Mouse (Mus musculus) brain, embryonic 18.5 days (tissue): ENCODE results near the gene L2hgdh.
A peak's percentile ranks its signal among the peaks of the same experiment; 100 is the strongest.
"Not testable (repeated sequence)": the region's sequence is repeated elsewhere in the genome, so short reads cannot be mapped to it uniquely, and the experiment has no call there.

Experiments used
- DNase-seq: peaks from one replicate; pipeline ENCODE4 v3.0.0-alpha.2; 2012; ENCODE audit warnings: low read depth, low spot score

The L2hgdh gene

DNA sequence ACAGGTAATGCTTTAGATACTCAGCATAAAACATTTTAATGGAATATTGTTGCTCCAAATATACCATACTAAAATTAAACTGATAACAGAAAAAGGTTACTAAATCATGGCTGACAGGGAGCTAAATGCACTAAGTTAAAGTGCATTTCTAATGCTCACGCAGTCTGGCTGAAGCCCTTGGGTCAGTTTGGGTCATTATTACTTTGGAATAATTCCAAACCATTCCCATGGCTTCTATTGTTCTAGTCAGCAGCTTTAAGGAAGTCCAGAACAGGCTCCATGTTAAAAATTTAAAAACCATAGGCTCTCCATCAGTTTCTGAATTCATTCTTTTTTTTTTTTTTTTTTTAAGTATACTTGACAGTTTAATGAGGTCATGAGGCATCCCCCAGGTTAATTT lies 50.5 kb downstream of the L2hgdh start:
- no peak for DNase-seq

DNA sequence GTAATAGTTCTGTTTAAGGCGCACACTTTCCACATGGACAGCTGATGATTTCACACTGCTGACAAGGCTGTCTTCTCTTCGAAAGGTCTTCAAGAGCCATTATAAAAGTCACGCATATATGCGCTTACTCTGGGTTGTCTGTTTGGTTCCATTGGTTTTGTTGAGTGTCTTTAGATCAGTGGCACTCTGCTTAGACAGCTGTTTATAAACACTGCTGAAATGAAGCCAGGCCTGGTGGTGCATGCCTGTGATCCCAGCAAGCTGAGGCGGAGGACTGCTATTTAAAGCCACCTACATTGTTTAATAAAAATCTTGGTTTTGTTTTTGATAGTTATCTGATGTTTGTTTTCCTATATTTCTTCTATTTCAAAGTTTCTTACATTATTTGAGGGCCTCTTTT lies 58.0 kb downstream of the L2hgdh start:
- no peak for DNase-seq

DNA sequence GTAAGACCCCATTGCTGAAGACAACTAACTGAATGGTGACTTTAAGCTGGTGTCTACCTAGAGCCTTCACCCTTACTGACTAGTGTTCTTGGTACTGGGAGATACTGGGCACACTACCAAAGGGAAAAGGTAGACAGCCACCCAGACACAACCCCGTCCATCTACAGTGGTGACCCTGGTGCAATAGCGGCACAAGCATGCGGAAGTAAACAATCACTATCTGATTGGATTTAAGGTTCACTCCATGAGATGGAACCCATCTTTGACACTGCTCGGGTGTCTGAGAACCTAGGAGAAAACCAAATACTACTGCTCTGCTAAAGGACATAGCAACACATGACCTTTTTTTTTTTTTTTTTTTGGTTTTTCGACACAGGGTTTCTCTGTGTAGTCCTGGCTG lies 63.0 kb downstream of the L2hgdh start:
- no peak for DNase-seq

DNA sequence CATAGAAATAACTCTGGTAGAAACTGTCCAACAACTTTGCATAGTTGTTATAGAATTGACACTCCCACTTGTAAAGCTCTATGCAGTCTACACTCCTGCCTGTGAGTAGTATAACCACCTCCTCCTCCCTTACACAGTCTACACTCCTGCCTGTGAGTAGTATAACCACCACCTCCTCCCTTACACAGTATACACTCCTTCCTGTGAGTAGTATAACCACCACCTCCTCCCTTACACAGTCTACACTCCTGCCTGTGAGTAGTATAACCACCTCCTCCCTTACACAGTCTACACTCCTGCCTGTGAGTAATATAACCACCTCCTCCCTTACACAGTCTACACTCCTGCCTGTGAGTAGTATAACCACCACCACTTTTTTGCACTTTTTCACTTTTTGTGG lies 70.7 kb downstream of the L2hgdh start:
- not testable (repeated sequence) for DNase-seq

DNA sequence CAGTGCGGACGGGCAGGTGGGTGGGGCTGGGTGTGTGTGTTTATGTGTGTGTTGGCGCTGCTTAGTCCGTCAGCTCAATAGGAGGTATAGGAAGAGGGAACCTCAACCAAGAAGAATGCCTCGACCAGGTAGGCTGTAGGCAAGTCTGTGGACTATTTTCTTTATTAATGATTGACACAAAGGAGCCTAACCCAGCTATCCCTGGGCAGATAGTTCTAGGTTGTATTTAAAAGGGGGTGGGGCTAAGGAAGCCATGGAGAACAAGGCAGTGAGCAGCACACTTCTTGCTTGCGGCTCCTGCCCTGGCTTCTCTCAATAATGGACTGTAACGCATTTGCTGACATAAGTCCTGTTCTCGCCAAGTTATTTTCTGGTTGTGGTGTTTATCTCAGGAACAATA lies 75.2 kb downstream of the L2hgdh start:
- no peak for DNase-seq

DNA sequence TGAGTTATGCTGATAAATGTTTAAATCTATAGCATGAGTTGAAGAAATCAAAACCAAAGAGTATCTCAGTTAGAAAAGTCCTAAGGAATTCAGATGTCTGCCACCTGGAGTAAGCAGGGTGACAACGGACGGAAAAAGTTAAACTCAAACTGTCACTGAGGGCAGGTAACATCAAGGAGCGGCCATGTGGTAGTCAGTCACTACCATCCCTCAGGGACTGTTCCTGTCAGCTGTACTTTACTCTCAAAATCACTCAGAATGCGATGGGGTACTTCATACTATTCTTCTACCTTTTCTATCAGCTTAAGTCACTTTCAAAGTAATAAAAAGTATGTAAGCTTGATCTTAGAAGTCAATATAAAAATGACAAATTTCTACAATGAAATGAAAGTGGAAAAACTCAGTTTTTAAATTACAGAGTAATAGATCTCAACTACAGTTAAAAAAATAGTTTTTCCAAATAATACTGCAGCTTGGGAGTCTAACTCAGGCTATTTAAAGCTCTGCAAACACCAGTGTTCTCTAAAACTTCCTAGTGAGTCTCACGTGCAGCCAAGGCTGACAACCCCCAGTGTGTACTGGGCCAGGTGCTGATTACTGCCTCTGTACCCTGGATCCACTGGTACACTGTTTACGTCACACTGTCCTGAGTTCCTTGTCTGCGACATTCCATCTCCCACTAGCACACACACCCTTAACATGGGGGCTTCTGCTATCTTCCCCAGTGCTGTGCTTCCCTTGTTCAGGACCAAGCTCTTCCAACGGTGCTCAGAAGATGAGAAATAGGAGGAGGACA lies 78.7 kb downstream of the L2hgdh start:
- no peak for DNase-seq

DNA sequence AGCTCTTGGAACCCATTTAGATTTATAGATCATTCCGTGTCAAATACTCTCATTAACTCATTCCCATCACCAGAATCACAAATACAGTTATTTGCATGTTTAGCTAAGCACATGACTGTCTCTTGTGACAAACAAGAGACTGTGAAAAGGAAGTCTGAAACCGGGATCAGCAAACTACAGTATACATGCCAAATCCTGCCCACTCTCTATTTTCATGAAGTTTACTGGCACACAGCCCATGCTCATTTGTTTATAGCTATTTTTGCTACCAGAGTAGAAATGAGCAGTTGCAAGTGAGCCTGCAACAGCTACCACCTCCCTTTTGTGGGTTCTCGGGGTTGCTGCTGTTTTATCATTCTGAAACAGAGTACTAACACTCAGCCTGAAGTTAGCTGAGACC lies 79.8 kb downstream of the L2hgdh start:
- peak; percentile 34 for DNase-seq

DNA sequence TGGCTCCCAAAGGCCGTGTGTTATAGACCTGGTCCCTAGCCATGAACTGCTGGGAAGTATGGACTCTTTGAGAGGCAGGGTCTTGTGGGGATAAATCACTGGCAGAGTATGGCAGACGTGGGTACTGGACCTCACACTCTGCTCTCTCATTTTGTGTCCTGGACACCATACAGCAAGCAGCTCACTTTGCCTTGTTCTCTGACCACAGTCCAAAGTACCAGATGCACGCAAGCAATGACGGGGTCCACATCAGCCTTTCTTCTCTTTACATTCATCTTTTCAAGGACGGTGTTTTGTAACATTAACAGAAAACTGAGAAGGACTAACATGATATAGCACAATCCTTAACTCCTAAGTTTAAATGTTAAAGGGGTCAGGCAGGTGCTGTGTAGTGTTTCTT lies 81.8 kb downstream of the L2hgdh start:
- DNase-seq: no peak
